Mouse (Mus musculus) erythroblast, embryonic 14.5 days (primary cell): Measurements from ENCODE around the gene Prkab2. TPM values are rescaled to one million over a fixed set of nuclear protein-coding genes. Genes with fewer than 3 reads are reported as not detected.

Experiments used
- H3K27me3 ChIP-seq: 2 replicates; pipeline ENCODE4 v1.6.1; 2012; ENCODE audit warnings: inconsistent platforms; ENCODE audit not compliant: control insufficient read depth
- H3K36me3 ChIP-seq: 2 replicates; pipeline ENCODE4 v1.6.1; 2012; ENCODE audit warnings: mild to moderate bottlenecking, inconsistent platforms; ENCODE audit not compliant: control insufficient read depth
- H3K4me1 ChIP-seq: 2 replicates; pipeline ENCODE4 v1.6.1; 2012; ENCODE audit warnings: inconsistent platforms; ENCODE audit not compliant: control insufficient read depth
- H3K4me3 ChIP-seq: replicated peaks from 2 replicates; pipeline ENCODE3; 2012; ENCODE audit warnings: moderate library complexity, mild to moderate bottlenecking, inconsistent platforms
- H3K9me3 ChIP-seq: 2 replicates; pipeline ENCODE4 v1.6.1; 2012; ENCODE audit warnings: low read length, inconsistent platforms, mixed read lengths; ENCODE audit not compliant: control insufficient read depth
- GATA1 ChIP-seq: IDR thresholded peaks from 2 replicates; pipeline ENCODE4 v1.6.1; 2012; ENCODE audit warnings: low read length, inconsistent platforms, mixed read lengths
- TAL1 ChIP-seq: IDR thresholded peaks from 3 replicates; pipeline ENCODE4 v1.6.1; 2012; ENCODE audit warnings: low read length, inconsistent platforms, mixed read lengths
- polyA plus RNA-seq: library from polyadenylated mRNA; stranded (reverse); fragments of >175 nt; gene quantifications from 2 replicates; pipeline ENCODE4 v1.2.3, GENCODE M21; 2012

Gene Prkab2
- polyA plus RNA-seq, 1 experiment = 0.01 TPM

- no peaks in the 10 kb centered on the region for H3K9me3 ChIP-seq
- no peaks in the 10 kb centered on the region; the same call in 1 of the 2 replicates for H3K36me3 ChIP-seq
- H3K27me3 ChIP-seq = no peaks in the 10 kb centered on the region
- no peaks in the 10 kb centered on the region for H3K4me1 ChIP-seq
- H3K4me3 ChIP-seq = no peak overlapping the region
- no peak for TF ChIP-seq GATA1
- no peak for TF ChIP-seq TAL1
Measured at GRCm38 (mm10) chr3:97697291-97697690, 39.3 kb downstream of the Prkab2 start.

DNA sequence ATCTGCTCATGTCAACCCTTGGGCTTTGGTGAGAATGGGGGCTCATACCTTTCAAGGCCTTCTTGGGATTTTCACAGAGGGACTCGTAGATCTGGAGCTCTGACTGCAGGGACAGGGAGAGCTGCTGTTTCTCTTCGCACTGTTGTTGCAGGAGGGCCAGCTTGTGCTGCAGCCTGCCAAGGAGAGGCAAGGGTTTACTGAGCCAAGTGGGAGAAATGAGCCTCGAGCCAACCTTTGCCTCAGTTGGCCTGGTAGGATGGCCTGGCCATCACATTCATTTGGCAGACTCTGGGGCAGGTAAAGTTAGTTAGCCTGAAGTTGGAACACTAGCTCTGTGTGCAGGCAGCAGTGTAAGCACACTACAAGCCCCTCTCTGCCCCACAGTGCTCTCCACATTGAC, 41.1 kb downstream of the Prkab2 start:
- Histone ChIP-seq H3K4me3 (no peak overlapping the region), H3K4me1 (no peaks in the 10 kb centered on the region), H3K36me3 (no peaks in the 10 kb centered on the region; the same call in 1 of the 2 replicates), H3K27me3 (no peaks in the 10 kb centered on the region), H3K9me3 (no peaks in the 10 kb centered on the region)
- TF ChIP-seq GATA1 = no peak
- TF ChIP-seq TAL1 = no peak

DNA sequence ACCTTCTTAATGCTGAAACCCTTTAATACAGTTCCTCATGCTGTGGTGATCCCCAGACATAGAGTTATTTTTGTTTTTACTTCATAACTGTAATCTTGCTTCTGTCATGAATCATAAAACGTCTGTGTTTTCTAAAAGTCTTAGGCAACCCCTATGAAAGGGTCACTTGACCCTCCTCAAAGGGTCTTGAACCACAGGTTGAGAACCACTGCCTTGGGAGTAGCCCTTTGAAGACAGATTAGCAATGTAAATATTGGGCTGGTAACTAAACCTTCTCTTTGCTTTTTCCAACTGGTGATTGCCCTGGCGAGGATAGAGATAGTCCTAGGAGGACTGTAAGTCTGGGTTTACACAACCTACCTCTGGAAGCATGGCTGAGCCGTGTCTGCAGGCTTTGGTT, 43.2 kb downstream of the Prkab2 start:
- Histone ChIP-seq H3K4me1 (no peaks in the 10 kb centered on the region), H3K4me3 (no peak overlapping the region), H3K27me3 (no peaks in the 10 kb centered on the region), H3K9me3 (no peaks in the 10 kb centered on the region), H3K36me3 (no peaks in the 10 kb centered on the region)
- TF ChIP-seq GATA1 = no peak
- no peak for TF ChIP-seq TAL1

DNA sequence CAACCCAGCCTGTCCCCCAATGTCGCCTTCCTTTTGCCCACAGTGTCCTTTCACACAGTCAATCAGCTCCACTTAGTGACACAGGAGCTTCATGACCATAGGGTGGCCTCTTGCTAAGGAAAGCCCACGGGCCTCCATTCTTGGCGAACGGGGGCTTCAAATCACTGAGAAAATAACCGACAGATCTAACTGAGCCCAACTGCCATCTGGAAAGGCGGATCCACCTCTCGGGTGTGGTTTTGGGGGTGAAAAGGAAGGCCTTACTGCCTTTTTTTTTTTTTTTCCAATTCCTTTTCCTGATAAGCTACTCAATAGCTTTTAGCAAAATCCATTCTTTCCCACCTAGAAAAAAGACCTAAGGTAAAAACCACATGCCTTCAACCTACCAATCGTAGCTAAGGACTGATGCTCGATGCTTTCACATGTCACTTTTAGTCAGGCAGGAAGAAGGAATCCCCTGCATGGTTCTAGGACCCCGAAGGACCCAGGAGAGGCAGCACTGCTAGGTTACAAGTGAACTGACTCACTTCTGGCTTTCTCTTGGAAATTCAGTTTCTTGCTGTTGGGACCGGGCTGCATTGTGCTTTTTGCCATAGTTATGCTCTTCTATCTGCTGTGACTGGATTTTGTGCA, 44.6 kb downstream of the Prkab2 start:
- TF ChIP-seq GATA1 (no peak), TAL1 (no peak)
- H3K4me3 ChIP-seq = no peak overlapping the region
- H3K9me3 ChIP-seq = no peaks in the 10 kb centered on the region
- no peaks in the 10 kb centered on the region for H3K27me3 ChIP-seq
- H3K36me3 ChIP-seq = no peaks in the 10 kb centered on the region
- no peaks in the 10 kb centered on the region for H3K4me1 ChIP-seq

DNA sequence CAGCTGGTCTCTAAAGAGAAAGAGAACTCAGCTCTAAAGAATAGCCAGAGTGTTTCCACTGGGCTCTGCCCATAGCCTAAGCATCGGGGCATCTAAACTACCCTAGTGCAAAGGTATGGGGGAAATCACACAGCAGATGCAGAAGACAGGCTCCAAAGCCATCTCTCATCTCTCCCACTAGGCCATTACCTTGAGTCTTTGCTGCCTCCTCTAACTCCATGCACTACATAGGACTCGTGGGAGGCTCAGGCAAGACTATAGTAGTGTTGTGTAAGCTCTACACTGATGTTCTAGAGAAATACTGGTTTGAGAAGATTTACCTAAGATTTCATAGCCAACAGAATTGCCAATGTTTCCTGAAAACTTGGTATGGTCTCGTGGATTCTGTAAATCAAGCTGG, 47.5 kb downstream of the Prkab2 start:
- H3K4me1 ChIP-seq = no peaks in the 10 kb centered on the region
- TF ChIP-seq TAL1 (no peak), GATA1 (no peak)
- no peaks in the 10 kb centered on the region for H3K9me3 ChIP-seq
- H3K36me3 ChIP-seq = no peaks in the 10 kb centered on the region
- no peak overlapping the region for H3K4me3 ChIP-seq
- no peaks in the 10 kb centered on the region for H3K27me3 ChIP-seq

DNA sequence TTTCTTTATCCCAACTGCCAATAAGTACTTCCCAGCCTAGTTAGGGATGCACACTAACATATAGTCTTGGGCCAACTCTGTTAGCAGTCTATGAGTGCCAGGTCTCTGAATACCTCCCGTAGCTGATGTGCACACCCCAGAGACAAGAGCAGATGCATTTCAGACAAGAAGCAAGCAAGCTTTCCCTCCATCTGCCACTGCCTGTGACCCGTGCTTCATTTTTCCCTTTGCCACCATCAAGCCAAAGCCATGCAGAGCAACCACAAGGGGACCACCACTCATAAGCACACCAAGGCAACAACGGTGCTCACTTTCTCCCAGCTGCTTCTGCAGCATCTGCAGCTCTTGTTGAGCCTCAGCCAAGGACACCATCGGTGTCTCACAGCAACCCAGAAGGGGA, 48.6 kb downstream of the Prkab2 start:
- no peaks in the 10 kb centered on the region for H3K9me3 ChIP-seq
- no peaks in the 10 kb centered on the region for H3K4me1 ChIP-seq
- TF ChIP-seq GATA1 (no peak), TAL1 (no peak)
- no peak overlapping the region for H3K4me3 ChIP-seq
- no peaks in the 10 kb centered on the region for H3K36me3 ChIP-seq
- H3K27me3 ChIP-seq = no peaks in the 10 kb centered on the region

DNA sequence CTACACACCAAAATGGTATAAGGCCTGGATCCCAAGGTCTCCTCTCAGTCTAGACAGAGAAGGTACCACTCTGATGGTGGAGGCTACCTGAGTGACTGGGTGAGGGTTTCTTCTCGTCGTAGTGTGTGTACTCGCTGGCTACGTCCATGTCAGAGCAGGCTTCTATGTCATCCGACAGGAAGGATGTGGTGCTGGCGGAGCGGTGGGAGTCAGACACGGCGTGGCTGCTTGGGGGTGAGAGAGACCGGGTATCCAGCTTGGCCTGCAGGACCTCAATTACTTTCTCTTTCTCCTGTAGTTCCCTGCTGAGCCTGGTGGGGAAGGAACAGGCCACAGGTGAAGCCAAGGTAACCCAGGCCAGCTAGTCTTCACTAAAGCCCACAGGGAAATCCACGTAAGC, 52.1 kb downstream of the Prkab2 start:
- TF ChIP-seq TAL1 (no peak), GATA1 (no peak)
- H3K4me1 ChIP-seq = no peaks in the 10 kb centered on the region
- H3K36me3 ChIP-seq = no peaks in the 10 kb centered on the region
- no peaks in the 10 kb centered on the region for H3K27me3 ChIP-seq
- no peak overlapping the region for H3K4me3 ChIP-seq
- no peaks in the 10 kb centered on the region for H3K9me3 ChIP-seq

GRCm38 (mm10) chr3:97710881-97711280, 52.9 kb downstream of the Prkab2 start:
- Histone ChIP-seq H3K27me3 (no peaks in the 10 kb centered on the region), H3K4me3 (no peak overlapping the region)
- TF ChIP-seq TAL1 (no peak), GATA1 (no peak)

GRCm38 (mm10) chr3:97715922-97716321, 57.9 kb downstream of the Prkab2 start:
- no peak overlapping the region for H3K4me3 ChIP-seq
- no peaks in the 10 kb centered on the region for H3K4me1 ChIP-seq
- H3K9me3 ChIP-seq = no peaks in the 10 kb centered on the region
- no peaks in the 10 kb centered on the region for H3K36me3 ChIP-seq
- no peaks in the 10 kb centered on the region for H3K27me3 ChIP-seq
- TF ChIP-seq TAL1 = no peak
- no peak for TF ChIP-seq GATA1

More at GRCm38 (mm10) chr3:97710881-97711280, 52.9 kb downstream of the Prkab2 start:
- H3K36me3 ChIP-seq = no peaks in the 10 kb centered on the region
- no peaks in the 10 kb centered on the region for H3K4me1 ChIP-seq
- H3K9me3 ChIP-seq = no peaks in the 10 kb centered on the region

DNA sequence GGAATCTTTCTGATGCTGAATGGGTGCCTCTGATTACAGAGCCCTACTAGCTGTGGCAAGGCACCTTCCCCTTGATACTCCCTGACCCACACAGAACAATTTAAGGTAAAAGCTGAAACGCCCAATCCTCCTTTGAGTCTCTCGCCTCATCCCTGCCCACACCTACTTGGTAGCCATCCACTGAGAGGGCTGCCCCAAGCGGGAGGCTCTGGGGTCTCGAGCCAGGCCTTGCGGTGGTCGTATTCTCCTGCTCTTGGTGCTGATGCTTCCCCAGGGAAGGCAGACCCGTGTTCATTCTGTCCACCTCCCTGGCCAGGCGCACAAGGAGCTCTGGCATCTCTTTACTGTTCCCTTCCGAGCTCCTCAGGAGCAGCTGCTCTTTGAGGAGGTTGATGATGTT, 61.1 kb downstream of the Prkab2 start:
- Histone ChIP-seq H3K27me3 (no peaks in the 10 kb centered on the region), H3K36me3 (no peaks in the 10 kb centered on the region), H3K4me3 (no peak overlapping the region), H3K4me1 (no peaks in the 10 kb centered on the region), H3K9me3 (no peaks in the 10 kb centered on the region)
- TF ChIP-seq GATA1 = no peak

Other genes with a start within 250 kb of the Prkab2 start
- not detected in 2 replicates for gene Olfr1402, start 236.2 kb upstream of the Prkab2 start, polyA plus RNA-seq
- gene Chd1l, start 48.0 kb upstream of the Prkab2 start, polyA plus RNA-seq = 0.50 and 0.57 TPM in 2 replicates
- 0.03 TPM in 1 of 2 replicates, not detected in the other for gene Fmo5, start 29.4 kb upstream of the Prkab2 start, polyA plus RNA-seq
- gene Gm17651, start 16.5 kb downstream of the Prkab2 start, polyA plus RNA-seq = not detected in 2 replicates
- 0.01 TPM in 1 of 2 replicates, not detected in the other for gene Pde4dip, start 230.5 kb downstream of the Prkab2 start, polyA plus RNA-seq
- 2.4 and 4.3 TPM in 2 replicates for gene Sec22b, start 243.0 kb downstream of the Prkab2 start, polyA plus RNA-seq